Mouse (Mus musculus): Measurements from ENCODE around the gene Myo1d. TPM values are rescaled to one million over a fixed set of nuclear protein-coding genes. Genes with fewer than 3 reads are reported as not detected.

Gene Myo1d
- polyA plus RNA-seq, 1 experiment, result 11.5 TPM

DNA sequence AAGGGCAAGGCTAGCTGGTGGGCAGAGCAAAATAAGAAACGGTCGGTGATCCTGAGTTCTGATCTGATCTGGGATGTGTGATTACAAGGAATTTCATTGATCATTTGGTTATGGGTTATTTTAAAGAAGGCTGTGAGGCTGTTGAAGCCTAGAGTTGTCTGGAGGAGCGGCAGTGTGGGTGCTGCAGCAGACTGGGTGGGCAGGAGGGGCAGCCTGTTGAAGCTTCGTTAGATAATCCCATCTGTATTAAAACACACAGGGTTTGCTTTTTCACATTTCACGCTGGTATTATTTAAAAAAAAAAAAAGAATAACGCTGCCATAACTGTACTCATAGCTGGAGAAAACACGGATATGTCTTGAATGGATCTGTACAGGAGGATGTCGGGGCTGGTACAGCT is 263.9 kb downstream of the Myo1d start:
- Histone ChIP-seq H3K4me3 (ENCODE audit: insufficient read depth, low read length) (no peak overlapping the region), H3K27ac (ENCODE audit: insufficient read depth, low read length) (peak overlapping the region; percentile 64; the same call in 1 of the 2 replicates), H3K4me1 (ENCODE audit: control insufficient read depth, insufficient read depth, low read length) (peaks cover 14% of the 10 kb centered on the region)
- no peak for TF ChIP-seq CTCF (IDR thresholded peaks at IDR 0.05; ENCODE audit: extremely low read depth, insufficient read depth, low read length)
- no peak for TF ChIP-seq POLR2A (IDR thresholded peaks at IDR 0.05; ENCODE audit: extremely low read depth, insufficient read depth, low read length)

DNA sequence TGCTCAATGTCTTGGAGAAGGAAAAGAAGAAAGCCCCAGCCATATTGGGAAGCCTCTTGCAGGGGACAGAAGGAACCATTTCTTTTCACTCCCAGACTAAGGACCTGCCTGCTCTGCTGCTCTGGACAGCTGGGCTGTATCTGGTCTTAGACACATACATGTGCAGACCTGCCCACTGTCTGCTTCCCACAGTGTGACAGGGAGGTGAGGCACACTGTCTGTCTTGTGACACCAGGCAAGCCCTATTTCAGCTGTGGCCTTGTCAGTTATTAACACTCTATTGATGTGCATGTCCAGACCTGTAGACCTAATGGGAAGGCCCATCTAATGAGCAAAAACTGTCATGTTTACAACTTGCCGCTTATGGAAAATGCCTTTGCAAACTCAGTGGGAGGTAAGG is 264.5 kb downstream of the Myo1d start:
- H3K4me3 ChIP-seq (ENCODE audit: insufficient read depth, low read length), result no peak overlapping the region
- TF ChIP-seq CTCF (IDR thresholded peaks at IDR 0.05; ENCODE audit: extremely low read depth, insufficient read depth, low read length) (no peak), POLR2A (IDR thresholded peaks at IDR 0.05; ENCODE audit: extremely low read depth, insufficient read depth, low read length) (no peak)
- no peak overlapping the region for H3K27ac ChIP-seq (ENCODE audit: insufficient read depth, low read length)
- H3K4me1 ChIP-seq (ENCODE audit: control insufficient read depth, insufficient read depth, low read length), result peaks cover 14% of the 10 kb centered on the region

DNA sequence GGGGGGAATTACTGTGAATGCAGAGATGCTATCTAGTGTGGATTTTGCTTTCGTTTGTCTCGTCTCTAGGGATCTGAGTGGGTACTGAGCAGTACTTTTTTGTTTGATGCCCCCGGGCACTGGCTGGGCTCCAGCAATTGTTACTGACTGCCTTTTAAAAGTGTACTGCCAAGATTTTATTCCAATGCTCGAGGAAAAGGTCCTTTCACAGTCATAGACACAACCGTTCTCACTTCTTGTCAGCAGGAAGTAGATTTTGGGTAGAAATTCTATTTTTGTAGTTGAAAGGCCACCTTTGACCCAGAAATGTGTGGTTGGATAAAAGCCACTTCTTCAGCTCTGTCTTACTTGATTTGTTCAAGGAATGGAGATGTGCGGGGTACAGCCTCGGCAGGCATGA is 266.0 kb downstream of the Myo1d start:
- Histone ChIP-seq H3K4me1 (ENCODE audit: control insufficient read depth, insufficient read depth, low read length) (peaks cover 12% of the 10 kb centered on the region), H3K27ac (ENCODE audit: insufficient read depth, low read length) (no peak overlapping the region), H3K4me3 (ENCODE audit: insufficient read depth, low read length) (no peak overlapping the region)
- no peak for TF ChIP-seq POLR2A (IDR thresholded peaks at IDR 0.05; ENCODE audit: extremely low read depth, insufficient read depth, low read length)
- TF ChIP-seq CTCF (IDR thresholded peaks at IDR 0.05; ENCODE audit: extremely low read depth, insufficient read depth, low read length), result no peak

DNA sequence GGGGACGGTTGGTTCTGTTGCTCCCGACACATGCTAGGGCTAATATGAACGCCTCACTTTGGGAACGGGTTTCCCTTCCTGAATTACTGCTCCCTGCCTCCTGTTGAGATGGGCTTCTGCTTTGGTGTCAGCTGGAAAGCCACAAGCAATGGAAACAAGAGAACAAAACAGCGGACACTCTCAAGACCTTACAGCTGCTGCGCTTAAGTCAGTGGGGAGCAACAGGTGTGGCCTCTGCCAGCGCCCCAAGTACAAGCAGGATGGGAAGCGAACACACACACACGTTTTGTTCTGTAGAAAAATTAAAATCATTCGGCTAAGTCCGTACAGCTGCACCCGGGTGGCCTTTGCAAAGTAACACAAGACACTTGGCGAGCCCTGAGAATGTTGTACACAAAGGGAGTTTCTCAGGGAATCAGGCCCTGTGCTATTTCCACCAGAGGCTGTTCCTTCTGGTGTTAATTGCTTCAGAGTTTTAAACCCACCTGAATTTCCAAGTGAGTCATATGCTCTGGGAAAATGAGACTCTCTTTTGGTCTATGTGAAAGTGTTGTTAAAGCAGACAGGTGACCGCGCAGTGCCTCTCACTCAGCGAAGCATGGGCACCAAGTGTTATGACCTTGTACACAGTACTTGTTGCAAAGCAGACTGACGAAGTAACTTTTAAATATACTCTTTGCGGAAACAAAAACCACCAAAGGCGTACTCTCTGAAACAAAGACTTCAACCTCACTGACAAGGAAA is 267.3 kb downstream of the Myo1d start:
- no peak overlapping the region for H3K4me3 ChIP-seq (ENCODE audit: insufficient read depth, low read length)
- H3K4me1 ChIP-seq (ENCODE audit: control insufficient read depth, insufficient read depth, low read length), result peaks cover 18% of the 10 kb centered on the region
- TF ChIP-seq POLR2A (IDR thresholded peaks at IDR 0.05; ENCODE audit: extremely low read depth, insufficient read depth, low read length) (no peak), CTCF (IDR thresholded peaks at IDR 0.05; ENCODE audit: extremely low read depth, insufficient read depth, low read length) (no peak)
- no peak overlapping the region for H3K27ac ChIP-seq (ENCODE audit: insufficient read depth, low read length)

GRCm38 (mm10) chr11:80510124-80510523 is 269.7 kb downstream of the Myo1d start:
- H3K4me3 ChIP-seq (ENCODE audit: insufficient read depth, low read length), result no peak overlapping the region
- no peak overlapping the region for H3K27ac ChIP-seq (ENCODE audit: insufficient read depth, low read length)
- H3K4me1 ChIP-seq (ENCODE audit: control insufficient read depth, insufficient read depth, low read length), result peaks cover 13% of the 10 kb centered on the region
- TF ChIP-seq CTCF (IDR thresholded peaks at IDR 0.05; ENCODE audit: extremely low read depth, insufficient read depth, low read length) (no peak), POLR2A (IDR thresholded peaks at IDR 0.05; ENCODE audit: extremely low read depth, insufficient read depth, low read length) (no peak)

DNA sequence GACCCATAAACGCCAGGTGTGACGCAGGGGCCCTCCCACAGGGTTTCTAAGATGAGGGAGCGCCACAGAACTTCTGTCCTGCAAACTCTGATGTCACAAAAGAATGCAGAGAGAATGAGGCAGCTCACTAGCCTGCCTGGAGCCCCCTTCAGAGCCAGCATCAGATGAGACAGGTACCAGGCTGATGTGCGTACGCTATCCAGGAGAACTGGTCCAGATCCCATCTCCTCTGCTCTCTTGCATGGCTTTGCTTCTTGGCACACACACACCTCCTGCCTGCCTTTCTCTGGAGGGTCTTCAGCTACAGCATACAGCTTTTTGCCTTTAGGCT is 270.7 kb downstream of the Myo1d start:
- H3K27ac ChIP-seq (ENCODE audit: insufficient read depth, low read length), result peak overlapping the region; percentile 83
- H3K4me1 ChIP-seq (ENCODE audit: control insufficient read depth, insufficient read depth, low read length), result peaks cover 17% of the 10 kb centered on the region
- TF ChIP-seq POLR2A (IDR thresholded peaks at IDR 0.05; ENCODE audit: extremely low read depth, insufficient read depth, low read length) (no peak), CTCF (IDR thresholded peaks at IDR 0.05; ENCODE audit: extremely low read depth, insufficient read depth, low read length) (no peak)
- H3K4me3 ChIP-seq (ENCODE audit: insufficient read depth, low read length), result no peak overlapping the region

- Histone ChIP-seq H3K27ac (ENCODE audit: insufficient read depth, low read length) (peak overlapping the region; percentile 83), H3K4me3 (ENCODE audit: insufficient read depth, low read length) (no peak overlapping the region), H3K4me1 (ENCODE audit: control insufficient read depth, insufficient read depth, low read length) (peaks cover 20% of the 10 kb centered on the region)
- TF ChIP-seq CTCF (IDR thresholded peaks at IDR 0.05; ENCODE audit: extremely low read depth, insufficient read depth, low read length) (no peak), POLR2A (IDR thresholded peaks at IDR 0.05; ENCODE audit: extremely low read depth, insufficient read depth, low read length) (0 out of 2 replicates have a peak, but pooled peaks have one; percentile 14)
These were observed 271.3 kb downstream of the Myo1d start for GRCm38 (mm10) chr11:80508361-80509175.

DNA sequence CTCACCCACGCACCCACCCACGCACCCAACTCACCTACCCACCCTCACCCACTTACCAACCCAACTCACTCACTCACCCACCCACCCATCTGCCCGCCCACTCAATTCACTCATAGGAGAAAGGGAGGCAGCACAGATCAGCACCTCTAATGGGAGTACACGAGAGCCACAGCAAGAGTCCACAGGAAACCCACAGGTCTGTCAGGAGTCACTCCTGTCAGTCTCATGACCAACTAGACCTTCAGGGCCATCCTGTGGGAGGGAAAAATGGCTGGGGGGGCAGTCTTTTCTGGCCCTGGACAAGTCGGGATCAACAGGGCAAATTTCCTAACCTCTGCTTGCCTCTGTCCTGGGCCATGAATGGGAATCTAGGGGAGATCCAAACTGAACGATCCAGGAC is 272.0 kb downstream of the Myo1d start:
- Histone ChIP-seq H3K4me1 (ENCODE audit: control insufficient read depth, insufficient read depth, low read length) (peaks cover 20% of the 10 kb centered on the region), H3K4me3 (ENCODE audit: insufficient read depth, low read length) (no peak overlapping the region), H3K27ac (ENCODE audit: insufficient read depth, low read length) (0 out of 2 replicates have a peak overlapping the region, but pooled peaks have one; percentile 37)
- no peak for TF ChIP-seq CTCF (IDR thresholded peaks at IDR 0.05; ENCODE audit: extremely low read depth, insufficient read depth, low read length)
- no peak for TF ChIP-seq POLR2A (IDR thresholded peaks at IDR 0.05; ENCODE audit: extremely low read depth, insufficient read depth, low read length)

DNA sequence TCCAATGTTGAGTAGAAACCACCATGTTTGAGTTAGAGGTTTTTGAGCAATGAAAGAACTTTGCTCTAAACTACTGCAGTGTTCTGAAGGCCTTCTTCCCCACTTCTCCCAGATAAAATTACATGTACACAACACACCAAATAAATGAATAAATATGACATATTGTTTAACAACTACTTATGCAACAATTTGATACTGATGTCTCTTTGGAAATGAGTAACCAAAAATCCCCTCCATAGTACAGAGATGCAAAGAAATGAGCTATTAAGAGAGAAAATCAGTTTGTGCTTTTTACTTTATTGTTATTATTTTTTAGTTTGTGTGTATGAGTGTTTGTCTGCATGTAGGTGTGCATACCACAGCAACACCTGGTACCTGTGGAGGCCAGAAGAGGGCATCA is 273.3 kb downstream of the Myo1d start:
- no peak overlapping the region for H3K4me3 ChIP-seq (ENCODE audit: insufficient read depth, low read length)
- TF ChIP-seq POLR2A (IDR thresholded peaks at IDR 0.05; ENCODE audit: extremely low read depth, insufficient read depth, low read length) (no peak), CTCF (IDR thresholded peaks at IDR 0.05; ENCODE audit: extremely low read depth, insufficient read depth, low read length) (no peak)
- H3K27ac ChIP-seq (ENCODE audit: insufficient read depth, low read length), result no peak overlapping the region
- H3K4me1 ChIP-seq (ENCODE audit: control insufficient read depth, insufficient read depth, low read length), result peaks cover 20% of the 10 kb centered on the region

DNA sequence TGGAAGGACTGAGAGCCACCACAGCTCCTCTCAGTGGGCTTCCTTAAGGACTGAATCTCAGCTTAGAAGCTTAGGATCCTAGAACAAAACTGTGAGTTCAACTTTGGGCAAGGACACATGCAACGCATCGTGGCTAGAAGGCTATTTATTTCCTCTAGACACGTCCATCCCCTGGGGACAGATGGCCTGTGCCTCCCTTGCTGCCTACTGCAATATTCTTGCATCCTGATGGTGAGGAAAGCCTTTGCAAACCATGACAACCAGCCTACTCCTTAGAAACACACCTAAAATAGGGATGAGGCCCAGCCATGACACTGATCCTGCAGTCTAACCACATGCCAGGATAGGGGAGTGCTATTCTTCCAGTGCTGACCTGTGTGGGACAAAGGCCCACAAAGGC is 274.2 kb downstream of the Myo1d start:
- Histone ChIP-seq H3K27ac (ENCODE audit: insufficient read depth, low read length) (peak overlapping the region; percentile 55), H3K4me1 (ENCODE audit: control insufficient read depth, insufficient read depth, low read length) (peaks cover 20% of the 10 kb centered on the region), H3K4me3 (ENCODE audit: insufficient read depth, low read length) (no peak overlapping the region)
- TF ChIP-seq CTCF (IDR thresholded peaks at IDR 0.05; ENCODE audit: extremely low read depth, insufficient read depth, low read length) (no peak), POLR2A (IDR thresholded peaks at IDR 0.05; ENCODE audit: extremely low read depth, insufficient read depth, low read length) (no peak)
